Mouse (Mus musculus) megakaryocyte, embryonic 14.5 days (primary cell): ENCODE measurements around the gene Lyrm7.

ENCODE experiments used
- FLI1 ChIP-seq: IDR thresholded peaks from 2 replicates; pipeline ENCODE4 v1.6.1; 2012; ENCODE audit warnings: low read length, inconsistent platforms, mixed read lengths
- GATA1 ChIP-seq: IDR thresholded peaks from 3 replicates; pipeline ENCODE4 v1.6.1; 2012; ENCODE audit warnings: mixed read lengths, low read length, inconsistent platforms, borderline replicate concordance

DNA sequence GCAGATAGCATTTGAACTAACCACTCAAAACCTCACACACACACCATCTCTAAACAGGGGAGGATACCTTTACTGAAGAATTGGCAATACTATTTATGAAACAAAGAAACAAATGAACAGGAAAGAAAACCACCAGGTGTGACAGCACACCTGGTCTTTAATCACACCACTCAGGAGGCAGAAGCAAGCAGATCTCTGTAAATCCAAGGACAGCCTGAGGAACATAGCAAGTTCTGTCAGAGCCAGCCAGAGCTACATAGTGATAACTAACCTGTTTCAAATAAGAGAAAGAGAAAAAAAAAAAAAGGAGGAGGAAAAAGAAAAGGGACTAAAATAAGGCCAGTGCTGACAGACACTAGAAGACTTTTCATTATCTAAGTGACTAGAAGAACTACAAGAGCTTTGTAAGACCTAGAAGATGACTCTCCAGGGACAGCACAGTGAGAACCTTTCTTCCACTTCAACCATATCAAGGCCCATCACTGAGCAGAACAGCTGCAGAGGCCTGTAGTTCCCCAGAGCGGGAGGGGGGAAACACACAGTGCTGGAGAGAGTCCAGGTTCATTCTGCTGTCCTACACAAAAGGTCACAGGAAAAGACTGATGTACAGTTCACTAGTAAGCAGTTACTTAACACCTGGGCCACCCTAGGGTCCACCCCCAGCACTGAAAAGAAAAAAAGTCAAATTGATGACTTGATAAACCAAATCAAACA lies 82.4 kb downstream of the Lyrm7 start:
- TF ChIP-seq GATA1 (no peak), FLI1 (no peak)
